Mouse (Mus musculus) midbrain, embryonic 12.5 days (tissue): Measurements from ENCODE around the gene Kcne1l. TPM values are rescaled to one million over a fixed set of nuclear protein-coding genes. Genes with fewer than 3 reads are reported as not detected.

Source experiments
- ATAC-seq: fragments of 200-750 bp; cut with Nextera tagmentation; 2 replicates; pipeline ENCODE4 v1.8.0; 2017; ENCODE audit warnings: low read depth, moderate TSS enrichment, moderate library complexity; ENCODE audit not compliant: low FRiP score
- H3K27ac ChIP-seq: fragments of 300-500 bp; sonication (generic); replicated peaks from 2 replicates; pipeline ENCODE4 v1.5.1; 2016; ENCODE audit warnings: mild to moderate bottlenecking
- H3K27me3 ChIP-seq: fragments of 300-500 bp; sonication (generic); 2 replicates; pipeline ENCODE4 v1.6.1; 2016; ENCODE audit warnings: mild to moderate bottlenecking
- H3K36me3 ChIP-seq: fragments of 300-500 bp; sonication (generic); 2 replicates; pipeline ENCODE4 v1.6.1; 2016
- H3K4me1 ChIP-seq: fragments of 300-500 bp; sonication (generic); 2 replicates; pipeline ENCODE4 v1.6.1; 2016
- H3K4me2 ChIP-seq: fragments of 300-500 bp; sonication (generic); replicated peaks from 2 replicates; pipeline ENCODE4 v1.6.1; 2016; ENCODE audit warnings: mild to moderate bottlenecking, moderate library complexity
- H3K4me3 ChIP-seq: fragments of 300-500 bp; sonication (generic); 2 replicates; pipeline ENCODE4 v1.5.1; 2016; ENCODE audit warnings: mild to moderate bottlenecking
- H3K9ac ChIP-seq: fragments of 300-500 bp; sonication (generic); replicated peaks from 2 replicates; pipeline ENCODE4 v1.6.1; 2016; ENCODE audit warnings: mild to moderate bottlenecking, moderate library complexity
- H3K9me3 ChIP-seq: fragments of 300-500 bp; sonication (generic); 2 replicates; pipeline ENCODE4 v1.6.1; 2016; ENCODE audit warnings: mild to moderate bottlenecking
- WGBS: fragments of 180-500 bp; shearing (Covaris S2); methylation state at CpG from one replicate; pipeline ENCODE4 v1.1.7; 2016; 5-methylcytosine and 5-hydroxymethylcytosine counted together
- polyA plus RNA-seq: library from polyadenylated mRNA; unstranded; fragments of >200 nt; fragmentation: Nextera tagmentation; extraction: Ambion mirVana; gene quantifications from 2 replicates; pipeline ENCODE4 v1.2.1, GENCODE M21; 2016

Gene Kcne1l
- polyA plus RNA-seq, 1 experiment from 2014 or later, result 18.4 TPM

GRCm38 (mm10) chrX:142285905-142286304 is 20.2 kb downstream of the Kcne1l start:
- no peak for ATAC-seq
- H3K4me3 ChIP-seq, result no peak overlapping the region
- H3K27me3 ChIP-seq, result peaks cover 32% of the 10 kb centered on the region; the same call in 1 of the 2 replicates
- no peak overlapping the region for H3K27ac ChIP-seq
- no peaks in the 10 kb centered on the region for H3K4me1 ChIP-seq
- no peaks in the 10 kb centered on the region for H3K36me3 ChIP-seq
- 60% methylated on average over 5 of the region's 5 CpGs for WGBS
- H3K4me2 ChIP-seq, result no peak overlapping the region
- H3K9ac ChIP-seq, result no peak overlapping the region
- H3K9me3 ChIP-seq, result no peaks in the 10 kb centered on the region

- no peak for ATAC-seq
- Histone ChIP-seq H3K36me3 (no peaks in the 10 kb centered on the region), H3K9me3 (no peaks in the 10 kb centered on the region), H3K4me1 (no peaks in the 10 kb centered on the region), H3K4me3 (no peak overlapping the region), H3K27ac (no peak overlapping the region), H3K4me2 (no peak overlapping the region), H3K9ac (no peak overlapping the region), H3K27me3 (peaks cover 17% of the 10 kb centered on the region)
- WGBS, result 74% methylated on average over 3 of the region's 3 CpGs
Observed at GRCm38 (mm10) chrX:142276573-142276972, 29.5 kb downstream of the Kcne1l start.

- Histone ChIP-seq H3K27ac (no peak overlapping the region), H3K9me3 (no peaks in the 10 kb centered on the region), H3K9ac (no peak overlapping the region), H3K36me3 (no peaks in the 10 kb centered on the region), H3K4me1 (no peaks in the 10 kb centered on the region), H3K27me3 (peaks cover 14% of the 10 kb centered on the region), H3K4me3 (no peak overlapping the region), H3K4me2 (no peak overlapping the region)
- 79% methylated on average over 3 of the region's 3 CpGs for WGBS
- ATAC-seq, result no peak
Observed at GRCm38 (mm10) chrX:142276031-142276430, 30.1 kb downstream of the Kcne1l start.

Other genes starting within 250 kb of the Kcne1l start
- gene Gucy2f, start 109.4 kb downstream of the Kcne1l start, polyA plus RNA-seq, result 0.03 TPM in 1 of 2 replicates, not detected in the other
- 12.0 and 12.3 TPM in 2 replicates for gene Nxt2, start 79.5 kb downstream of the Kcne1l start, polyA plus RNA-seq
- gene Acsl4, start 84.2 kb upstream of the Kcne1l start, polyA plus RNA-seq, result 22.5 and 24.1 TPM in 2 replicates